Mouse (Mus musculus) MEL (cell line): ENCODE results near the gene Faiml. TPM values are rescaled to one million over a fixed set of nuclear protein-coding genes. Genes with fewer than 3 reads are reported as not detected.
A peak's percentile ranks its signal among the peaks of the same experiment; 100 is the strongest.

Experiments
- DNase-seq: peaks from one replicate; pipeline ENCODE4 v3.0.0; 2011; ENCODE audit warnings: low read depth, low spot score
- H3K27ac ChIP-seq: 2 replicates; pipeline ENCODE4 v1.5.1; 2012; ENCODE audit warnings: low read depth, mild to moderate bottlenecking, control low read depth, low read length, moderate library complexity; ENCODE audit not compliant: control insufficient read depth
- H3K27me3 ChIP-seq, 2 experiments: fragments of 150-350 bp in 1 of 2; sonication (generic) in 1 of 2; 2 replicates each; pipeline ENCODE4 v1.6.1; 2012; ENCODE audit warnings: low read length in 2 of 2, mild to moderate bottlenecking in 2 of 2, improper control_type of control experiment in 1 of 2, moderate library complexity in 1 of 2; ENCODE audit not compliant: insufficient read depth in 2 of 2, control insufficient read depth in 1 of 2
- H3K36me3 ChIP-seq, 2 experiments: 2 replicates each; pipeline ENCODE4 v1.6.1; 2012 to 2014; ENCODE audit warnings: low read length in 2 of 2, improper control_type of control experiment in 1 of 2, inconsistent platforms in 1 of 2, mild to moderate bottlenecking in 1 of 2; ENCODE audit not compliant: insufficient read depth in 2 of 2, control insufficient read depth in 1 of 2
- H3K4me1 ChIP-seq, 2 experiments: fragments of 150-350 bp in 1 of 2; sonication (generic) in 1 of 2; 2 replicates each; pipeline ENCODE4 v1.6.1; 2012; ENCODE audit warnings: low read length in 2 of 2, improper control_type of control experiment in 1 of 2, mild to moderate bottlenecking in 1 of 2; ENCODE audit not compliant: insufficient read depth in 2 of 2, control insufficient read depth in 1 of 2
- H3K4me3 ChIP-seq, 2 experiments: fragments of 150-350 bp in 1 of 2; sonication (generic) in 1 of 2; 2 replicates each; pipeline ENCODE4 v1.5.1; 2012; ENCODE audit warnings: low read depth in 2 of 2, low read length in 2 of 2, mild to moderate bottlenecking in 2 of 2, moderate library complexity in 2 of 2, control low read depth in 1 of 2, improper control_type of control experiment in 1 of 2; ENCODE audit not compliant: control insufficient read depth in 1 of 2, insufficient read depth in 1 of 2
- H3K79me2 ChIP-seq: 2 replicates; pipeline ENCODE4 v1.6.1; 2012; ENCODE audit warnings: mild to moderate bottlenecking, low read length, moderate library complexity; ENCODE audit not compliant: control insufficient read depth, poor library complexity, insufficient read depth
- H3K9ac ChIP-seq: 2 replicates; pipeline ENCODE4 v1.6.1; 2012; ENCODE audit warnings: low read depth, mild to moderate bottlenecking, control low read depth, low read length, moderate library complexity; ENCODE audit not compliant: control insufficient read depth, poor library complexity, severe bottlenecking
- H3K9me3 ChIP-seq: fragments of 150-350 bp; sonication (generic); replicated peaks from 2 replicates; pipeline ENCODE4 v1.6.1; 2012; ENCODE audit warnings: mild to moderate bottlenecking, low read length, improper control_type of control experiment, moderate library complexity; ENCODE audit not compliant: insufficient read depth
- BHLHE40 ChIP-seq: IDR thresholded peaks from 2 replicates; pipeline ENCODE4 v1.6.1; 2012; ENCODE audit warnings: low read depth, mild to moderate bottlenecking, inconsistent platforms, low read length, improper control_type of control experiment, borderline replicate concordance
- ELF1 ChIP-seq: IDR thresholded peaks from 2 replicates; pipeline ENCODE4 v1.6.1; 2014; ENCODE audit warnings: low read depth, mild to moderate bottlenecking, inconsistent platforms, low read length, improper control_type of control experiment, moderate library complexity
- GATA1 ChIP-seq: IDR thresholded peaks from 2 replicates; pipeline ENCODE4 v1.6.1; 2011; ENCODE audit warnings: low read depth, low read length, improper control_type of control experiment
- HCFC1 ChIP-seq: IDR thresholded peaks from 2 replicates; pipeline ENCODE4 v1.6.1; 2012; ENCODE audit warnings: low read depth, mild to moderate bottlenecking, inconsistent platforms, low read length, improper control_type of control experiment, moderate library complexity
- MEF2A ChIP-seq: IDR thresholded peaks from 2 replicates; pipeline ENCODE4 v1.6.1; 2014; ENCODE audit warnings: low read depth, mild to moderate bottlenecking, inconsistent platforms, low read length, improper control_type of control experiment; ENCODE audit not compliant: poor library complexity, insufficient replicate concordance, severe bottlenecking; ENCODE audit errors: extremely low read depth
- POLR2A ChIP-seq, 2 experiments: IDR thresholded peaks; 2 replicates each; pipeline ENCODE4 v1.6.1; 2011 to 2012; ENCODE audit warnings: low read length in 2 of 2, mild to moderate bottlenecking in 2 of 2, control low read depth in 1 of 2, improper control_type of control experiment in 1 of 2, low read depth in 1 of 2, moderate library complexity in 1 of 2; ENCODE audit not compliant: control insufficient read depth in 1 of 2, insufficient read depth in 1 of 2, poor library complexity in 1 of 2
- SIN3A ChIP-seq: IDR thresholded peaks from 2 replicates; pipeline ENCODE4 v1.6.1; 2012; ENCODE audit warnings: low read length, improper control_type of control experiment, inconsistent platforms
- USF1 ChIP-seq: IDR thresholded peaks from 2 replicates; pipeline ENCODE4 v1.6.1; 2014; ENCODE audit warnings: low read depth, mild to moderate bottlenecking, inconsistent platforms, low read length, improper control_type of control experiment, moderate library complexity
- USF2 ChIP-seq, 2 experiments: IDR thresholded peaks; 2 replicates each; pipeline ENCODE4 v1.6.1; 2011 to 2012; ENCODE audit warnings: improper control_type of control experiment in 2 of 2, low read length in 2 of 2, borderline replicate concordance in 1 of 2, inconsistent platforms in 1 of 2, low read depth in 1 of 2, mild to moderate bottlenecking in 1 of 2; ENCODE audit not compliant: insufficient read depth in 1 of 2
- ZNF384 ChIP-seq: IDR thresholded peaks from 2 replicates; pipeline ENCODE4 v1.6.1; 2012; ENCODE audit warnings: low read depth, mild to moderate bottlenecking, inconsistent platforms, low read length, improper control_type of control experiment
- polyA plus RNA-seq, 2 experiments: library from polyadenylated mRNA; stranded (reverse) in 1 of 2; unstranded in 1 of 2; fragments of >175 nt in 1 of 2; fragments of >200 nt in 1 of 2; gene quantifications; 2 replicates each; pipeline versions ENCODE4 v1.2.1 to v1.2.4; 2012; ENCODE audit warnings: low replicate concordance in 2 of 2, low read depth in 1 of 2; ENCODE audit not compliant: insufficient read length in 2 of 2, insufficient read depth in 1 of 2, missing spikeins in 1 of 2
- total RNA-seq: library from RNA; depleted of rRNA; stranded (reverse); fragments of 300-350 nt; gene quantifications from 2 replicates; pipeline ENCODE4 v1.2.3, GENCODE M21; 2012

Gene Faiml
- total and polyA plus RNA-seq, 3 experiments, result not detected

GRCm38 (mm10) chr9:99239256-99239655, 2.2 kb upstream of the Faiml start:
- Histone ChIP-seq H3K27ac (no peak overlapping the region), H3K9ac (no peak overlapping the region), H3K27me3 (no peaks in the 10 kb centered on the region), H3K4me3 (no peak overlapping the region), H3K9me3 (no peaks in the 10 kb centered on the region), H3K4me1 (peaks cover 6% of the 10 kb centered on the region in 2 experiments), H3K36me3 (peaks cover 0 to 12% of the 10 kb centered on the region in 2 experiments; a peak in 2 of 4 replicates), H3K79me2 (peaks cover 1% of the 10 kb centered on the region; the same call in 1 of the 2 replicates)
- TF ChIP-seq HCFC1 (no peak), GATA1 (0 out of 2 replicates have a peak, but pooled peaks have one; percentile 16), BHLHE40 (no peak)
- DNase-seq, result no peak

GRCm38 (mm10) chr9:99238276-99238675, 1.2 kb upstream of the Faiml start:
- Histone ChIP-seq H3K27ac (no peak overlapping the region), H3K4me1 (peaks cover 5% of the 10 kb centered on the region in 2 experiments), H3K27me3 (no peaks in the 10 kb centered on the region), H3K9ac (no peak overlapping the region), H3K36me3 (peaks cover 0 to 12% of the 10 kb centered on the region in 2 experiments; a peak in 2 of 4 replicates), H3K9me3 (no peaks in the 10 kb centered on the region), H3K4me3 (no peak overlapping the region), H3K79me2 (no peaks in the 10 kb centered on the region)
- no peak for DNase-seq
- TF ChIP-seq ZNF384 (no peak), POLR2A (IDR thresholded peaks at IDR 0.05; ENCODE audit: control insufficient read depth in 1 of 2, insufficient read depth in 1 of 2, low read depth in 1 of 2, low read length in 2 of 2, poor library complexity in 1 of 2) (no peak), USF2 (IDR thresholded peaks at IDR 0.05; ENCODE audit: borderline replicate concordance in 1 of 2, insufficient read depth in 1 of 2, low read depth in 1 of 2, low read length in 2 of 2) (no peak)

GRCm38 (mm10) chr9:99229450-99229849, 7.6 kb downstream of the Faiml start:
- peak overlapping the region; percentile 54 to 57 for H3K4me3 ChIP-seq
- H3K4me1 ChIP-seq, result no peaks in the 10 kb centered on the region; a peak in 1 of 4 replicates
- peak overlapping the region; percentile 5; the same call in 1 of the 2 replicates for H3K27ac ChIP-seq
- H3K79me2 ChIP-seq, result no peaks in the 10 kb centered on the region
- H3K9ac ChIP-seq, result peak overlapping the region; percentile 51
- peaks cover 0 to 3% of the 10 kb centered on the region in 2 experiments; a peak in 2 of 4 replicates for H3K36me3 ChIP-seq
- no peak for TF ChIP-seq USF1
- 0 out of 4 replicates have a peak, but pooled peaks of 1 of the 2 experiments have one; percentile 29 for TF ChIP-seq POLR2A (IDR thresholded peaks at IDR 0.05; ENCODE audit: control insufficient read depth in 1 of 2, insufficient read depth in 1 of 2, low read depth in 1 of 2, low read length in 2 of 2, poor library complexity in 1 of 2)
- TF ChIP-seq ELF1, result 0 out of 2 replicates have a peak, but pooled peaks have one; percentile 40
- TF ChIP-seq MEF2A, result no peak
- TF ChIP-seq SIN3A, result peak; percentile 34; the same call in 1 of the 2 replicates
- no peaks in the 10 kb centered on the region for H3K27me3 ChIP-seq
- no peaks in the 10 kb centered on the region for H3K9me3 ChIP-seq
- DNase-seq, result peak; percentile 76
